Mouse (Mus musculus) thymus, adult 18-20 months (tissue): ENCODE measurements around the gene Fignl2.
"Not testable (repeated sequence)": the region's sequence is repeated elsewhere in the genome, so short reads cannot be mapped to it uniquely, and the experiment has no call there.

Experiments used
- DNase-seq, 2 experiments: peaks; one replicate each; pipeline ENCODE4 v3.0.0; 2022; ENCODE audit warnings: mixed read lengths in 2 of 2

The Fignl2 gene

DNA sequence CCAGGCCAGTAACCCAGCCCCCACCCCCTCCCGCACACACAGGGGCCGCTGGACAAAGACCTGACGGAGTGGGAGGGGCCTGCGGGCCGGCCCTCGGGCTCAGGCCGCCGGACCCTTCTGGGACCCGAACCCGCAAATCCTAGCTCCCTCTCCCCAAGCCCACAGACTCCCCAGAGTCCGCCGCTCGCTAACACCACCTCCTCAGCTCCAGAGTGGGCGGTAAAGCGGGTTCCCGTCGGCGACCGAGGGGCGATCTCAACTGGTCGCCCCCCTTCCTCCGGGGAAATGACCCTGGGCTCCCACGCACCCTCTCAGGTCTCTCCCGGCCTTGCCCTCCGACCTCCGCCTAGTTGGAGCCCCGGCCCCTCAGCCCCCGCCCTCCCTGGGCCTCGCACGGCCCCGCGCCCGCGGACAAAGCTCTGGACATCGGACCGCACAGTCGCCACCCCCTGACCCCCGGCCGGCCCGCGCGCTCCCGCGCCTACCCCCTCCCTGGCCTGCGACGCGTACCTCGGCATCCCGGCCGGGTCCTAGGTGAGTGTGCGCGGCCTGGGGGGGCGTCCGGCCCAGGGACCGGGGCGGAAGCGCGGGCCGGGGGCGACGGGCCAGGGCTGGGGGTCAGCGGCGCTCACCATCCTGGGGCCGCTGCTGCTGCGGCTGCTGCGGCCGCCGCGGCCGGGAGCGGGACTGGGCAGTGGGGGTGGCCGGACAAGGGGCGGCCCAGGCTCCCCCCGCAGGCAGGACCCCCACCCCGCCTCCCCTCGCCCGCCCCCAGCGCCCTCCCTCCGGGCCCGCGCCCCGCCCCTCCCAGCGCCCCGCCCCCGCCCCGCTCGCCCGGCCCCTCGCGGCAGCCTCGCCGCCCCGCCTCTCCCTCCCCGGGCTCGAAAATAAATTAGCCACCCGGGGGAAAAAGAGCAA is at the start of gene Fignl2:
Gene Fignl2 (minus strand): TSS at position 755 of the 918 bp plus-strand sequence.
- no peak for DNase-seq

GRCm38 (mm10) chr15:101126876-101127544 is 48.6 kb upstream of the Fignl2 start:
- no peak for DNase-seq

GRCm38 (mm10) chr15:101125561-101125960 is 47.2 kb upstream of the Fignl2 start:
- no peak for DNase-seq

- no peak for DNase-seq
These were observed 44.8 kb upstream of the Fignl2 start for GRCm38 (mm10) chr15:101123202-101123601.

GRCm38 (mm10) chr15:101122290-101122589 is 43.9 kb upstream of the Fignl2 start:
- DNase-seq: no peak

GRCm38 (mm10) chr15:101121411-101122289 is 43.3 kb upstream of the Fignl2 start:
- DNase-seq: no peak

- no peak for DNase-seq
These were observed 40.2 kb upstream of the Fignl2 start for GRCm38 (mm10) chr15:101118399-101119125.

DNA sequence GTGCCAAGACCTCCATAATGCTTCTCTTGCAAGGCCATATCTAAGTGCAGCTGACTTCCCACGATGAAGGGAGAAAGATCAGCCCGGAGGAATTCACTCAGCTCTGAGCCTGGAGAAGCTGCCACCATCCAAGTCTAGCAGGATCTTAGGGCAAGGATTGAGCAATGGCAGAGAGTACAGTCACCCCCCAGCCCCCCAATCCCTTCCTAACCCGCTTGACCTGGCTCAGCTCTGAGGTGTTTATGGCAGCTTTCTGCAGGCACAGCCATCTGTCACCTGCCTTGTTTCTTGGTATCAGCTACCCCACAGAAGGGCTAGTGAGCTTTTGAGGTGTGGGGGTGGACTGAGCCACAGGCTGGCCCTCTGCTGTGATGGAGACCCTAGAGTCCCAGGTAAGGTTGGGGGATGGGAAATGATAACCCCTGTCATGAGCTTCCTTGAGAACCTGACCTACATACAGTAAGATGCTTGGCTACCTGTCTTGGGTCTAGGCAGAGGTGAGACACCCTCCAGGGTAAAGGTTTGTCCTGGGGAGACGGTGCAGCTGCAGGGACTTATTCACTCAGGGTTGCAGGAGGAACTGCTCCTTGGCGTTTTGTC is 37.2 kb upstream of the Fignl2 start, which contains the start of gene Ankrd33:
Gene Ankrd33 (plus strand): TSS at position 245 of the 600 bp plus-strand sequence.
- no peak for DNase-seq

DNA sequence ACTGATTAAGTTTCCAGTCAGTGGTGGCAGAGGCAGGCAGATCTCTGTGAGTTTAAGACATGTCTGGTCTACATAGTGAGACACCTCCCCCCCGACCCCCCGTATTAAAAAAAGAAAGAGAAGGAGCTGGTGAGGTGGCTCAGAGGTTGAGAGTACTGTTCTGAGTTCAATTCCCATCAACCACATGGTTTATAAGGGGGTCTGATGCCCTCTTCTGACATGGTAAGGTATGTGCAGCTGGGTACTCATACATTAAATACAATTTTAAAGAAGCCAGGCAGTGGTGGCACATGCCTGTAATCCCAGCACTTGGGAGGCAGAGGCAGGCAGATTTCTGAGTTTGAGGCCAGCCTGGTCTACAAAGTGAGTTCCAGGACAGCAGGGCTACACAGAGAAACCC is 35.4 kb upstream of the Fignl2 start:
- not testable (repeated sequence) for DNase-seq

GRCm38 (mm10) chr15:101113176-101113575 is 34.8 kb upstream of the Fignl2 start:
- peak in 1 of 2 experiments; percentile 29 for DNase-seq

DNA sequence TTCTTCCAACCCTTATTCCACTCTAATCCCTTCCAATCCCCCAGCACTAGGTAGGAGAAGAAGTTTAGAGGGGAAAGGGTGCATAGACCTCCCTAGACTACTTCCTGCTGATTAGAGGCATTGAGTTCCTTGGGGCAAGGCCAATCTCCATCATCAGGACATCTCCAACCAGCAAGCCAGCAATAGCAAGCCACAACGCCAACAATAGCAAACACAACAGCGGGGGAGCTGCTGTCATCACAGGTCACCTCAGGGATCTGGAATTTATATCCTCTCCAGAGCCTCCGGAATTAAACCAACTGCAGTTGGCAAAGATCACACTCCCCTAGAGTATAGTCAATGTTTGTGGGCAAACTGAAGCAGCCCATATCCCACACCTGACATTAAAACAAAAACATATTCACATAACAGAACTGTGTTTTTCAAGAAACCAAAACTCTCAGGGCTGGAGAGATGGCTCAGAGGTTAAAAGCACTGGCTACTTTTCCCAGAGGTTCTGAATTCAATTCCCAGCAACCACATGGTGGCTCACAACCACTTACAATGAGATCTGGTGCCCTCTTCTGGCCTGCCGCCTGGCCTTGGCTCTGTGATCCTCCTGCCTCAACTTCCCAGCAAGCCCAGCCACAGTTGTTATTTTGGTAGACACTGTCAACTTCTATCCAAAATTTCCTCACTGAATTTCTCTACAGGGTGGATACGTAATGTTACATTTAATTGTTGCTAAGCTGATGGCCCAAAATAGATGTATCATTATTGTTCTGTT is 29.7 kb upstream of the Fignl2 start:
- DNase-seq: no peak

DNA sequence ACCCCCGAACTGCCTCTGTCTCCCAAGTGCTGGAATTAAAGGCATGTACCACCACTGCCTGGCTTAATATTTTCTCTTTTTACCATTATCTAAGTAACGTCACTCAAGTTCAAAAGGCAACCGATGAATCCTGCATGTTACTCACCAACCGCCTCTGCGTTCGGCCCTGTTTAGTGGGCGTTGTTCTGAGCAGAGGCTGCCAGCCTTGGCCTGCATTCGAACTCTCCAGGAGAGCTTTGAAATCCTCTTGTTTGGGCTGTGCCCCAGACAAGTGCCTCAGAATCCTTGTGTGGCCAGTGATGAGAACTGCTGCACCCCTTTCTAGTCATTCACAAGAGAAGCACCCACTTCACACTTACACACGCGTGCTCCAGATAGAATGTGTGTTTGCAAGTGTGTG is 27.6 kb upstream of the Fignl2 start:
- DNase-seq: no peak

DNA sequence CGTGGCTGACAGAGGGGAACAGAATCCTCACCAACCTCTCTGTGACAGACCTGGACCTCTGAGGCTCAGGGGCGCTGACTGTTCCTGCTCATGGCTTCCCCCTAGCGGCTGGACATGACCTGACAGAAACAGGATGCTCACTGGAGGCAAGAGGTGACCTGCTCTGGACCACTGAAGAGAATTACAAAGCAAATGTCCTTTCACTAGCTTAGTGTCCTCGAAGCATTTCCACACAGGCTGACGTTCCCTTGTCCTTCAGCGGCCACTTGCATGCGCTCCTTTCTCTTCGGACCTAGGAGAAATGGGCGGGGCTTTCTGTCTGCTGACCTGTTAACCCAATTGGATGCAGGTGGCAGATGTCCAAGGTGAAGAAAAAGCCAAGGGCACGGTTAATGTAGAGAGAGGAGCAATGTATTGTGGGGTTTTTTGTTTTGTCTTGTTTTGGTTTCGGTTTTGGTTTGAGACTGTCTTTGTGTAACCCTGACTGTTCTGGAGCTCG is 27.2 kb upstream of the Fignl2 start:
- DNase-seq: peak; percentile 36 to 38

DNA sequence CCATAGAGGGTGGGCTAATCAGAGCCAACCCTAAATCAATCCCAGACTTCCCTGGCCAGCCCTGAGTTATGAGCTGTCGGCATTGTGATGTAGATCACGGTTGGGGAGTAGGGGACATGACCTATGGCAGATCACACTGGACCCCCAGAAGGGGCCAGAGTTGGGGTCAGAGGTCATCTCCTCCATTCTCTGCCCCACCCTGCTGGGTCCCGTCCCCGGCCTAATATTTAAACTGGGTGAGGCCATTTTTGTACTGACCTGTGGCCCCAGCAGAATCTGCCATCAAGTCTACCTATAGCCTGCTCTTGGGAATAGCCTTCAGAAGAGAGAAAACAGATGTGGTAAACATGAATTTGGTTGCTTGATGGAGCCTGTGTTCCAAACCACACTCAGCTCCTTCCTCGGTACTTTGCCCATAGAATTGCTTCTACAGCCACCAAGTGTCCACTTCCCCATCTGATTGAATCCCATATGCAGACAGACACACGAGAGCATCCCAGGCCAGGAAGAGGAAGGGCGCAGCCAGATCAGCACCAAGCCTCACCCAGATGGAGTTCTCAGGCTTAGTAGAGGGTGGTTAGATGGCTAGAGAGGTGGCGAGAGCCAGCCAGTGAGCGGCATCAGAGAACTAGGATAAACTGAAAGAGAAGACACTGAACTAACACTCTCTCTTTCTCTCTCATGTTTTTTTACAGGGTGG is 25.4 kb upstream of the Fignl2 start:
- DNase-seq: no peak

- DNase-seq: no peak
These were observed 22.6 kb upstream of the Fignl2 start for GRCm38 (mm10) chr15:101100996-101101395.

- DNase-seq: no peak
These were observed 19.8 kb upstream of the Fignl2 start for GRCm38 (mm10) chr15:101097985-101098651.

- DNase-seq: no peak
These were observed 17.0 kb upstream of the Fignl2 start for GRCm38 (mm10) chr15:101095392-101095791.

DNA sequence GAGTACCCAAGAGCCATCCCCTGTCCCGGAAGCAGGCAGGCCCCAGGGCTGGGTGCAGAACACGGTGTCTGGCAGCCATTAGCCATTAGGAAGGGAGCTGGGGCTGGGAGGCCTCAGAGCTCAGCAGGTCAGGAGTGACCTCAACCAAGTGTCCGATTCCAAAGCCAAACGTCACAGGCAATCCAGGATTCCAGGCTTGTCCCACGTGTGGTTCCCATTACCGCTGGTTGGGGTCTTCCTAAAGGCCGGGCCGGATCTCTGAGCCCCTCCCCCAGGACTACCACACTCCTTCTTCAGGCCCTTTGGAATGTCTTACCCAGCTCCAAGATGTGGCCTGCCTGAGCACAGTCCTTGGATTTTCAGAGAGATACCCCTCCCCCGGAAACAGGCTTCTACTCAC is 16.6 kb upstream of the Fignl2 start:
- no peak for DNase-seq

GRCm38 (mm10) chr15:101093988-101094387 is 15.6 kb upstream of the Fignl2 start:
- no peak for DNase-seq
